Mouse (Mus musculus) erythroblast, embryonic 14.5 days (primary cell): Measurements from ENCODE around the gene Upf1.

Experiments used
- GATA1 ChIP-seq: IDR thresholded peaks from 2 replicates; pipeline ENCODE4 v1.6.1; 2012; ENCODE audit warnings: low read length, inconsistent platforms, mixed read lengths
- TAL1 ChIP-seq: IDR thresholded peaks from 3 replicates; pipeline ENCODE4 v1.6.1; 2012; ENCODE audit warnings: low read length, inconsistent platforms, mixed read lengths

DNA sequence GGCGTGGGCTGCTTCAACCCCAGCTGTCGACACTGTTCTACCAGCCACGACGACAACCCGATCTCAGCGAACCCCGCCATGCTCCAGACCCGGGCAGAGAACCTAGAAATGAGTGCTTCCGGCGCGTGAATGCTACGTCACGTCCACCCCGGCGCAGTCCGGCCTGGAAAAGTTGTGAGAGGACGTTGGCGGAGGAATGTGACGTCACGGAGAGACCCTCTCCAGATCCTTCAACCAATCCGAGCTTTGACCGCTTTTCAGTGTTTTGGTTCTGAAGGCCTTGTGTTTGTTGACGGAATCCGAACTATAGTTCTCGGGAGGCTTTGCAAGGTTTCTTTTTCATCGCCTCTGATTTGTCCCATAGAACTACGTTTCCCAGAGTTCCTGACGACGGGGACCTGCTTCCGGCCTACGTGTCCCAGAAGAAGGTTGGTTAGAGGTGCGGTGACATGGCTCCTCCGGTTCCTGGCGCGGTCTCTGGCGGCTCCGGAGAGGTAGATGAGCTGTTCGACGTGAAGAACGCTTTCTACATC lies 50.7 kb downstream of the Upf1 start, which contains the start of the genes Ddx49 and Cope:
- TF ChIP-seq GATA1 (no peak), TAL1 (no peak)
